Mouse (Mus musculus): ENCODE data around the gene Atoh7.

Atoh7 gene

DNA sequence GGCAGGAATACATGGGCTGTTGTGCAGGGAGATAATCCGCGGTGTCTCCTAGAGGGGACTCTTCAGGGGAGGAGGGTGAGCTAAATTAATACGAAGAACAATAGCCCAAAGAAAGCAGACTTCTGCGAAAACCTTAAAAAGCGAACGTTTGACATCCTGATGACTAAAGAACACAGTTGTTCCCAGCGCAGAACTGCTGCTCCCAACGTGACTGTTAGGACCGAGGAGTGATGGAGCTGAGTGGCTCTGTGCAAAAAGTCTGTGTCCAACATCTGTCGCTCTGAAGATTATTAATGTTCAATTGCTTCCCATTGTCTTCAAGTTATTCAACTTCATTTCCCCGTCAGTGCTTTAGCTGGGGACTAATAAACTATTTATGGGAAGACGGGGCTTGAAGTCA is 1.3 kb upstream of the Atoh7 start:
- no peak for DNase-seq (ENCODE audit: low read depth, low spot score)

- peak; percentile 45 for DNase-seq (ENCODE audit: low read depth, low spot score)
Measured at GRCm38 (mm10) chr10:63099941-63100562, 601 bp downstream of the Atoh7 start.

GRCm38 (mm10) chr10:63100657-63101056 is 1.2 kb downstream of the Atoh7 start:
- DNase-seq (ENCODE audit: low read depth, low spot score) = no peak

DNA sequence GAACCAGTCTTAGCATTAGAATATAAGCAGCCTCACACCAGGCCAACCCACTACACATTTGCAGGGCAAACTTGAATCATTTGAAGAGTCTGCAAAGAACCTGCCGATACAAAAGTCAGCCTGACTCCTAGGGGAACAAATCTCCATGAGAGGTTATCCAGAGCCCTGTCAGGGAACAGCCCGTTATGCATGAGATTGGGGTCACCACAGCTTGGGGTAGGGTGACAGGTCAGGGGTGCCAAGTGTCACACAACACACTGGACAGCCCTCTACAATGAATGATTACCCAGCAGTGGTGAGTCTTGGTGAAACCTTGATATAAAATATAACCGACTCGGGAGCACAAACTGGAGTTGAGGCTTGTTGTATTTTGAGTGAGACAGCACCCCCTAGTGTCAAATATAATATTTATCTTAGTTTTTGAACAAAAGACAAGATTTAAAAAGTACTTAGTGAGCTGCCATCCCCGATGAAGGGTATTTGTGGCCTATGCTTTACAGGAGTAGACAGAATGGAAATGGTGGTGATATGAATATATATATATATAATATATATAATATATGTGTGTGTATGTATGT is 13.7 kb downstream of the Atoh7 start:
- DNase-seq (ENCODE audit: low read depth, low spot score) = no peak

- no peak for DNase-seq (ENCODE audit: low read depth, low spot score)
Measured at GRCm38 (mm10) chr10:63113716-63114360, 14.4 kb downstream of the Atoh7 start.

DNA sequence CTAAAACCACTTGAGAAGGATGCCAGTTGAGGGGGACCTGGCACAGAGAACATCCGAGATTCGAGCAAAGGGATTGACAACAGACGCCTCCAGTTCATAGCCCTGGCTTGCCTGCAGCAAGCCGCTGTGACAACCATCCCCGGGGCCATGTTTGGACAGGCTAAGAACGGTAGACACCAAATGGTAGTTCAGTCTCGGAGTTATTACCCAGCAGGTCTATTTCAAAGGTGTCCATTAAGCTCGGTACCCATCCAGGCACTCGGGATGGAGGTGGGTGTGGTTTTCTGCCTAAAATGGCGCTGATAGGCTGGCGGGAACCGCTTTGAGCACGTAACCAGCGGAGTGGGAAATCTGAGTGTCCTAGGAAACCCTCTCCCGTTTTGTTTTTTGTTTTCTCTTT is 16.4 kb downstream of the Atoh7 start:
- no peak for DNase-seq (ENCODE audit: low read depth, low spot score)

GRCm38 (mm10) chr10:63116376-63116775 is 16.9 kb downstream of the Atoh7 start:
- DNase-seq (ENCODE audit: low read depth, low spot score) = no peak

- no peak for DNase-seq (ENCODE audit: low read depth, low spot score)
Measured at GRCm38 (mm10) chr10:63117583-63117982, 18.1 kb downstream of the Atoh7 start.

GRCm38 (mm10) chr10:63119916-63120315 is 20.5 kb downstream of the Atoh7 start:
- DNase-seq (ENCODE audit: low read depth, low spot score) = no peak

GRCm38 (mm10) chr10:63121961-63122360 is 22.5 kb downstream of the Atoh7 start:
- DNase-seq (ENCODE audit: low read depth, low spot score) = no peak

GRCm38 (mm10) chr10:63122516-63122915 is 23.1 kb downstream of the Atoh7 start:
- DNase-seq (ENCODE audit: low read depth, low spot score) = no peak

GRCm38 (mm10) chr10:63123141-63123540 is 23.7 kb downstream of the Atoh7 start:
- no peak for DNase-seq (ENCODE audit: low read depth, low spot score)

GRCm38 (mm10) chr10:63124016-63124415 is 24.6 kb downstream of the Atoh7 start:
- DNase-seq (ENCODE audit: low read depth, low spot score) = no peak

DNA sequence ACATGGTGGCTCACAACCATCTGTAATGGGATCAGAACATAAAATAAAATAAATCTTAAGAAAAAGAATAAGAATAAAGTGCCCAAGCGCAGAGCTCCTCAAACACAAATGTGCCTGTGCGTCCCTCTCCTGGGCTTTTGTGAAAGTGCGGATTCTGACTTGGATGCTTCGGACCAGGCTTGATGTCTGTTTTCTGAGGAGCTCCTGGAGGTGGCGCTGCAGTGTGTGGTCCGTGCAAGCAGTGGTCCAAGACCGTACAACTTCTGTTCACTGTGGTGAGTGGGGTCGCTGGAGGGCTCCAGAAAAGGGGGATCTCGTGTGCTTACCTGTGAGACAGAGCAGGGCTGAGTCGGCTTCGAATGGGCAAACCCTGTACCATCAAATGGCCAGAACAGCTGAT is 25.9 kb downstream of the Atoh7 start:
- DNase-seq (ENCODE audit: low read depth, low spot score) = peak; percentile 48

- no peak for DNase-seq (ENCODE audit: low read depth, low spot score)
Measured at GRCm38 (mm10) chr10:63126116-63126515, 26.7 kb downstream of the Atoh7 start.

DNA sequence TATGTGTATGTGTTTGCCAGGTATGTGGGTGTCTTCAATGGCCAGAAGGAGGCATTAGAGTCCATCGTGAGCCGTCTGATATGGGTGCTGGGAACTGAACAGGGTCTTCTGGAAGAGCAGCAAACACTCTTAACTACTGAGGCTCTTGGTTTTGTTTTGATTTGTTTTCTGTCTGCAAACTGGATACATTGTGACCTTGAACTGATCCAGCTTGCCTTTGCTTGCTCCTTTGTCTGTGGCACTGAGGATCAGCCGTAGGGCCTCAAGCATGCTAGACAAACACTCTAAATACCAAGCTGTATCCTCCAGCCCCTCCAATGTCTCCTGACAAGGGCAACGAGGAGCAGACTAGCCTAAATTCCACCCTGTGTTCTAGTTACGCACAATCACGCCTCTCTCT is 27.7 kb downstream of the Atoh7 start:
- DNase-seq (ENCODE audit: low read depth, low spot score) = no peak

GRCm38 (mm10) chr10:63128256-63128655 is 28.8 kb downstream of the Atoh7 start:
- no peak for DNase-seq (ENCODE audit: low read depth, low spot score)

DNA sequence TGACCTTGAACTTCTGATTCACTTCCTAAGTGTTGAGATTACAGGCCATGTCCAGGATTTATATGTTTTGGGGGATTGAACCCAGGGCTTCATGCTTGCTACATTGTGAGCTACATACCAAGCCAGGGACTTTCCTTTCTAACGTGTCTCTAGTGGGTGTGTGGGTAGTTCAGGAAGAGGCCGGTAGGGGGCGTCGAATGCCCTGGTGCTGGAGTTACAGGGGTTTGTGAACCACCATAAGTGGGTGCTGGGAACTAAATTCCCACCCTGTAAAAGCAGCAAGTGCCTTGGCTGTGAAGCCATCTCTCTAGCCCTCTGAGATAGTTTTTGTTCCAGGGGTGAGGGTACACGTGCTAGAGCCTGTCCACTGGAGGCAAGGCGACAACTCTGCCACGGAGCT is 31.0 kb downstream of the Atoh7 start:
- DNase-seq (ENCODE audit: low read depth, low spot score) = no peak

- no peak for DNase-seq (ENCODE audit: low read depth, low spot score)
Measured at GRCm38 (mm10) chr10:63132356-63132755, 32.9 kb downstream of the Atoh7 start.

DNA sequence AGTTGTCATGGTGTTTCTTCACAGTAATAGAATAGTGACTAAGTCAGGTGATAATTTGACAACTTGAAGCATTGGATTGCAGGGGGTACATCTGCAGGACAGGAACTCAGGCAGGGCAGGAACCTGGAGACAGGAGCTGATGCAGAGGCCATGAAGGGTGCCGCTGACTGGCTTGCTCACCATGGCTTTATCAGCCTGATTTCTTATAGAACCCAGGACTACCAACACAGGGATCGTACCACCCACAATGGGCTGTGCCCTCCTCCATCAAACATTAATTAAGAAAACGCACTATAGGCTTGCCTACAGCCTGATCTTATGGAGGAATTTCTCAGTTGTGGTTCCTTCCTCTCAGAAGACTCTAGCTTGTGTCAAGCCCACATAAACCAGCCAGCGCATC is 33.9 kb downstream of the Atoh7 start:
- DNase-seq (ENCODE audit: low read depth, low spot score) = no peak

GRCm38 (mm10) chr10:63135680-63136079 is 36.2 kb downstream of the Atoh7 start:
- peak; percentile 45 for DNase-seq (ENCODE audit: low read depth, low spot score)

DNA sequence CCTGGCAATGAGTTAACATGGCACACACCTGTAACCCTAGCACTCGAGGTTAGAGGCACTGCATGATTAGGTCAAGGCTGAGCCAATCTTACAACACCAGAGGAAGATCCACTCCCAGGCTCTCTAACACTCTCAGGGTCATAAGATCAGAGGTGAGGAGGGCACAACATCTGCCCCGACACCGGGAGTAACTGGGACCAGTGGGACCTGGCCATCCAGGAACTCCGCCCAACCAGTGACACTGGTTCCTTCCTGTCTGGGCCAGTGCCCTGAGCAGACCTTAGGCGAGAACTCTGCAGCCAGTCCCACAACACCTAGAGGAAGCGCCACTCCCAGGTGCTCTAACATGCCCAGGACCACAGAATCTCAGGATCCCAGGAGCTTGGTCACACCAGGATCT is 37.0 kb downstream of the Atoh7 start:
- no peak for DNase-seq (ENCODE audit: low read depth, low spot score)

DNA sequence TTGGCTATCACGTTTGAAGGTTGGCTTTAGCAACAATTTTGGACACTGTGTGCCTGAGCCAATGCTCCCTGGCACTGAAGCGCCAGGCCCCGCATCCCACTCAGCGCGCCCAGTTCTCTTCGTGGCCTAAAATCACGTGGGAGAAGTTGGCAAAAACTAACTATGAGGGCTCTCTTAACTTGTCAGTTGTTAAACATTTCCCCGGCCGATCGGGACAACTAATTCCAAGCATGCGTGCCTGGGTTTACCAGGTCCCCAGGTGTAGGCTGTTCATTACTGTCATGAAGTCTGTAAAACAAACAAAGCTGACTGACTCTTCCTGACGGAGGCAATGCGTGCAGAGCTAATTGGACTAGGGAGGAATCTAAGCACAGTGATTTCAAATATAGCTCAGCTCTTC is 43.2 kb downstream of the Atoh7 start:
- no peak for DNase-seq (ENCODE audit: low read depth, low spot score)
